Mouse (Mus musculus): ENCODE data around the gene Efcab10.
A peak's percentile ranks its signal among the peaks of the same experiment; 100 is the strongest.

The Efcab10 gene

DNA sequence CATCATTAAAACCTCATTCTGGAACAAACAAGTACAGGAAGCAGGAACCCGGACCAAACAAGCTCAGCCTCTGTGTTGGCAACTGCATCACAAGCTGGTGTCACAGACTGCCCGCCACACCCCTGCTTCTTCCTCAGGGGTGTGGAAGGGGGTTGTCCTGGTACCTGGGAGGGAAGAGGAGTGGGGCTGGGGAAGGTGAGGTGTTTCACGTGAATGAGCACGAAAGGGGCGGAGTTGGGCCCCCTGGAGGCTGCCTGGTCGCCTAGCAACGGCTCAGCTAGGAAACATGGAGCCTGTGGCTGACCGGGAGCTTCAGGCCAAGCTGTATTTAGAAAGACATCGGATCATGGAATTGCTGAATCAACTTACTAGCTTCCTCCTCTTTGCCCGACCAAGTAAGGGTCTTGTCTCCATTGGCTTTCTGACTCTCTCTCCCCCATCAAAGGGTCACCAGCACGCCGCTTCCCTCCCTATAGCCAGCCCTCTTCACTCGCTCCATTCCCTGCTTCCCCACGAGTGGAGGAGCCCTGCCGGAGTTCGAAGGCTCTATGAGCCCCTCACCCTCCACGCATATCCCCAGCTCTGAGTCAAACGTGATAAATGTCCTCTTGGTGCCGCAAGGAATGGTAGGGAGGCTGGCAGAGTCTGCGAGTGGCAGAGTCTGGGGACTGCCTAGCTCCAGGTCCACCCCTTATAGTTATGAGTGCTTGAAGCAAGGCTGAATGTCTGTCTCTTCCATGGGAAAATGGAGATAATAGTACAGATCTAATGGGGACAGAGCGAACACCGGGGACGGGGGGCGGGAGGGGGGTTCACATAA lies at the start of gene Efcab10:
Efcab10 (plus strand) TSS at position 51 of the 820 bp plus-strand sequence.
- DNase-seq (ENCODE audit: low spot score): peak; percentile 21

DNA sequence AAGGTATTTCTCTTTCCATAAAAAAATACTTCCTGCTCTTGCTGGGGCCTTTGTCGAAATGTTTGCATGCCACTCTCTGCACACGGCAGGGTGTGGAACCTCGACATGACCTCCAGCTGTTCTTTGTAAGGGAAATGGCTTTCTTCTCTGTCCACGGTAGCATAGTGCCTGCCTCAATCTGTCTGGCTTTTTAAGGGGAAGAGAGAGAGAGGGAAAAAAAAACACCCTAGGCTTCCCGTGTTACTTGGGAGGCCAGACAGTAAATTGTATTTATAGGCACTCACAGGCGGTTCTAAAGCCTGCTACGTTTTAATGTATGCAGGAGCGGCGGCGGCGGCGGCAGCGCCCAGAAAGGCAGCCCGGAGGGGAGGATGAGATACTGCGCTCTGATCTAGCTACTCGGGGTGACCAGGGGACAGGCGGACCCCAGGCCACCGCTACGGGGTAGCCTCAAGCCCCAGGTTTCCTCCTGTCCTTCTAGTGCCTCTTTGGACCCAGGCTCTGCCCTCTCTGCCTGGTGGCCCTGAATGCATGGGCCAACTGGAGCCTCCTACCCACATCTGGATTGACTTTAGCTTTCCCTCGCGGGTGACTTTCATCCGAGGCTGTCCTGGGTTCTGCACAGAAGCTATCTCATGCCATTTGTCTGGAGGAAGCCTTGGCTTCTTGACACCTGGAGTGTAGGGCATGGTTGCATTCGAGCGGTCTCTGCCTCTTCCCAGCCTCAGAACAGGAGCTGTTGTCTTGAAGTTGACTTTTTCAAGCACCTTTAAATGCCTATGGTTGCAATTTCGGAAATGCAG lies 49.5 kb upstream of the Efcab10 start:
- DNase-seq (ENCODE audit: low spot score): no peak

DNA sequence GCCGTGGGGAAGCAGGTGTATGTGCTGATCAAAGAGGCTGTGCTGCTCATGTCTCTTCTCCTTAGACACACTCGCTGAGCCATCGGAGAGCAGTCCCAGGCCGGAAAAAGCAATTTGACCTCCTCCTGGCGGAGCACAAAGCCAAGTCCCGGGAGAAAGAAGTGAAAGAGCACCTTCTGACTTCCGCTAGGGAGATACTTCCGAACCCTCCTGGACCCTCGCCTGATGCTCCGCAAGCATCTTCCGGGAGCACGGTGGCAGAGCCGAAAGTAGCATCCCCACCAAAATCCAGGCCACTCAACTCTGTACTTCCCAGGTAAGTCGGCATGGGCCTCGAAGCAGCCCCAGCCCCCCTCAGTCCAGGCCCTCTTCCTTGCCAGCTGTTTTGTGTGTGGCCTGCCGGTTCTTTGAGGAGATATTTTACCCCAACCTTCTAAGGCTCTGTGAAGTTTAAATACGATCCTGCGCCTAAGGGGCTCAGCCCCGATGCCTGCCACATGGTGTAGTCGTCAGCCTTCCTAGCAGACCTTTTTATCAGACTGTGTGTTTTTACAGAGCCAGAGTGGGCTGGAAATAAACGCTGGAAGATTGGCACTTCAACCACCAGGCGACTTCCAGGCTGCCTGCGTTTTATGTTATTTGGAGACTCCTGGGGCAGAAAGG lies 48.8 kb upstream of the Efcab10 start:
- DNase-seq (ENCODE audit: low spot score): no peak

DNA sequence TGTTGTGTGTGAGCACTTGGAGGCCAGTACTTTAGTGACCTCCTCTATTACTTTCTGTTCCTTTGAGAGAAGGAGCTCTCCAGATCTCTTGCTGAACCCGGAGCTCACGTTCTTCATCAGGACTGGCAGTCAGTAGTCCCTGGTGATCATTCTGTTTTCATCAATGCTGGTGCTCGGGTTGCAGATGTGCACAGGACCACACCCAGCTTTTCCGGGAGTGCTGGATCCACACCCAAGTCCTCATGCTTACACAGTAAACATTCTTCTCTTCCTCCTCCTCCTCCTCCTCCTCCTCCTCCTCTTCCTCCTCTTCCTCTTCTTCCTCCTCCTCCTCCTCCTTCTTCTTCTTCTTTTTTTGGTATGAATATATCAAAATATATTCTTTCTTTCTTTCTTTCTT lies 42.0 kb upstream of the Efcab10 start:
- DNase-seq (ENCODE audit: low spot score): no peak

DNA sequence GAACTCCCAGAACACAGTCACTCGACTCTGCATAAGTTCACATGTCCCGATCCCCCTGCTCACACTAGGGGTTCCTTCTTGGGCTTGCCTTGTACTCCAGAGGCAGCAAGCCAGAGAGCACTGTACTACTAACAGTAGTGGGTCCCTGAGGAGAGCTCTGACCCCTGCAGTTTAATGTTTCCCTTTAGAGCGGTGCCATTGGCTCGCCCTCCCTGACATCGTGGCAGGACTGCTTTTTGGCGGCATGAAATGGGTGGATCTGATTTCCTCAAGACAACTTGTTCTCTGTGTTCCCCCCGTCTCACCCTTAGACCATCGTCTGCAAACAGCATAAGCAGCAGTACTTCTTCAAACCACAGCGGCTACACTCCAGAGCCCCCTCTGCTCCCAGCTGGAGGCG lies 36.3 kb upstream of the Efcab10 start:
- no peak for DNase-seq (ENCODE audit: low spot score)

DNA sequence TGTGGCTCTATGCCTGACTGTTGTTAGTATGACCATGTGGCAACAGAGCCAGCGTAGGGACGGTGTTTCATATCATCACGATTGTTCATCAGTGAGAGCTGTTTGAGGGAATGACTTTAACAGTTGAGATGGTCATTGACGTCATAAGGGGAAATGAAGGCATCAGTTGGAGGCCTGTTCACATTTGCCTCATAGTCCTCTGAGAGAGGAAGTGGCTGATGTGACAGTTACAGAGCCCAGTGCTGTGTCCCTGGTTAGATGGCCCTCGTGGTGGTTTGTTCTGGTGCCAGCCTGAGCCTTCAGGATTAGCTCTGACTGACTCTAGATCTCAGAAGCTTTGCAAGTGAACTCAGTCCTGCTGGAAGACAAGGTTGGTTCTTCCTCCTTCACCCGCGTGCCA lies 35.4 kb upstream of the Efcab10 start:
- no peak for DNase-seq (ENCODE audit: low spot score)

DNA sequence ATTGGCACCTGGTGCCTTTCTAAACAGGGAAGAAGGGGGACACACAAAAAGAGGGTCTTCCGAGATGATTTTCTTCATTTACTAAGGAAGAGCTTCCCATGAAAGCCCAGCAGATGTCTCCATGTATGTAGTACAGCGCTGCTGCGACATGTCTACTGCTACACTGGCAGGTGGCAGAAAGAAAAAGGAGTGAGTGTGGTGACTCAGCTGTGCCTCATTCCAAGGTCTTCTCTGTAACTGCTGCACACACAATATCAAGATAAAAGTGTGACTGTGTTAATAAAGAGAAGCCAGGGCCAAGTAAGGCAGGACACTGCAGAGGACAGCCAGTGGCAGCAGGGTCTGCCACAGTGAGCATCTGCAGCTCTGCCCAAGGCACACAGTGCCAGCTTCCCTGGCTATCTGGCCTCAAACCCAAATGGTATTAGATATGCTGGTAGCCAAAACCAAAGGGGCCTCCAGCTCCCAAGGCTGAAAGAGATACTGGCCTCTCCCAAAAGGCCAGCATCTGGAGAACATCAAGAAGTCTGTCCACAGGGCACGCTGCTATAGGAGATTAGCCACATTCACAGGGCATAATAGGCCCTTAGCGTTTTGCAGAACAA lies 34.7 kb upstream of the Efcab10 start:
- no peak for DNase-seq (ENCODE audit: low spot score)

DNA sequence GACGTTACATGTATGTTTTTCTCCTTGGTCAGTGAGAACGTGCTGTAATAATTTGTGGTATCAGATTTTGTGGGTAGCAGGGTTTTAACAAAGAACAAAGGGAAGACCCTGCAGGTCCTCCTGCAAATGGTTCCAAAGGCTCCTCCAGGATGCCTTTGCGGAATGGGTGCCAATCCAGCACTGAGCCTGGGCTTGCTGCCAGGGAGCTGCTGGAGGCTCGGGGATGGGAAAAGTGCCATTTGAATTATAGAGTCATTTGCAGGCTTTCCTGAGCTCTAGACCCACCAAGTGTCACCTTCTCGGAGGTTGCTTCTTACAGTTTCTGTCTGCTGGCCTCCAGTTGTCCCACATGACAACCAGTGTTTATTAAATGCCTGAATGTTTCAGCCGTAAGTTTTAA lies 33.9 kb upstream of the Efcab10 start:
- peak; percentile 26 for DNase-seq (ENCODE audit: low spot score)

DNA sequence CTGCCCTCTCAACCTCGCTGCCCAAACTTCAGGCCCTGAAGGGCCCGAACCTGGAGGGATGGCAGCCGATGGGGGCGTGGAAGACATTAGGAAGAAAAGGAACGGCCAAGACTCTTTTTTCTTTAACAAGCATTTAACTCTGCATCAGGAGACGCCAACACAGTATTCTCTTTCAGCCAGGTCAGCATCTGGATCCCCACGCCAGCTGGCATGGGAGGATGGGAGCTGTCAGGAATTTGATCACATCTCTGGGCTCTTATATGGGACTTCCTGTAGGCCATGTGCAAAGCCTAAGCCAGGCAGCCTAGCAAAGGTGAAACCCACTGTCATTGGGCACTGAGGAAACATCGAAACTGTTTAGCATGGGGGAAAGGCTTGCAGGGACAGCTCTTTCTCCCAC lies 30.1 kb upstream of the Efcab10 start:
- DNase-seq (ENCODE audit: low spot score): no peak

DNA sequence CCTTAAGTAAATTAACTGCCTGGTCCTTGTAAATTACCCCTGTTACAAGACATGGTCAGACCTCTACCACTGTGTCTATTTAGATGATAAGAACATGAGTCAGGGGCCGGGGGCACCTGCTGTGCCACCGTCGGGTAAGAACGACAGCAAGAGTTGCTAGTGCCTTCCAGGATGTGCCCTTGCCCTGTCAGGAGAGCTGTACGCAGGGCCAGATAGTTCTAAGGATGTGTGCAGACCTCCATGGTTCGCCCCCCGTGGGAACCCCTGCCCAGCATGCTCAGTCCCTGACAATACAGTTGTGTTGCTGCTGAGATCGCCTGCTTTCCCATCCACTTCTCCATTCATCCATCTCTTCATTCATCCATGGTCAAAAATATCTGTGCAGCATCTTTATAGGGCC lies 29.5 kb upstream of the Efcab10 start:
- DNase-seq (ENCODE audit: low spot score): no peak

DNA sequence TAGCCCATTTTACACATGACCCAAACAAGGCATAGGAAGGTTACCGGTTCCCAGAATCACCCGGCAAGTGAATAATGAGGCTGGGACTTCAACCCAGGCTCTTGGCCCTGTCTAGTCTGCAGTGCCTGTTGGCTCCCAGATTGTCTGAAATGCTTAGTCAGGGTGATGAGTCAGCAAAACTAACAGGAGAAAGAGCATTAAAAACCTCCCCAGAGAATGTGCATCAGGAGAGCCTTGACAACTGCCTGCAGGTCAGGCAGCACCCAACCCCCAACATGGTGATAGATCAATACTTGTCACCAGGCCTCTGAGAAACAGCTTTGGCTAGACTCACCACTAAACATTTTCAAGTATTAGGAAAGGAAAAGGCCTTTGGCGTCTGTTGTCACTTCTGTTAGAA lies 25.1 kb upstream of the Efcab10 start:
- no peak for DNase-seq (ENCODE audit: low spot score)

DNA sequence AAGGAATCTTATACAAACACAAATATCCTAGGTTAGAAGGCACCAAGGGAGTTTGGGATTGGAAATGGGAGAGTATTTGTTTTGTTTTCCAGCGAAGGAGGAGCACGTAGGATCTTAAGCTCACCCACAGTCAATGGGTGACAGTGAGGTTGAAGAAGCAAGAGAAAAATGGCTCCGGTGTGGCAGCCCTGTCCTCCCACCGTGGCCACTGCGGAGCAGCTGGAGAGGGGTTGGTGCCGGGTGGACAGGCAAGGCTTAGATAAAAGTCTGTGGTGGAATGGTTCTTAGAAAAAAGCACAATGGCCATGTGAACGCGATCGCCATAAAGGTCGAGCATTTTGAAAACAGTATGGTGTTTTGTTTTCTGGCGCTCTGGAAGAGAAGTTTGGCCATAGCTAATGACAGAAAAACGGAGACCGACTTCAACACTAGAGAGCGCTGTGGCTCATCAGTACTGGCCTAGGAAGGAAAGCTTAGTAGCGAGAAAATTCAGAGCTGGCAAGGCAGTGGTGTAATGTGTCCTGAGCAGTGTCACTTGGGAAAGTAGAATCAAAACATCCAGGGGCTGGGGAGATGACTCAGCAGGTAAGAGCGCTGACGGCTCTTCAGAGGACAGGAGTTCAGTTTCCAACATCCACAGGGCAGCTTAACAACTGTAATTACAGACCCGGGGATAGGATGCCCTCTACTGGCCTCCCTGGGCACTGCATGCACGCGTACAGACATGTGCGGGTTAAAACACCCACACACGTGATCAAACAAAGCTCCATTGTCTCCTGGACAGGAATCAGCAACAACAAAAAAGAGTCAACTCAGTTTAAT lies 14.8 kb upstream of the Efcab10 start:
- DNase-seq (ENCODE audit: low spot score): peak; percentile 62

DNA sequence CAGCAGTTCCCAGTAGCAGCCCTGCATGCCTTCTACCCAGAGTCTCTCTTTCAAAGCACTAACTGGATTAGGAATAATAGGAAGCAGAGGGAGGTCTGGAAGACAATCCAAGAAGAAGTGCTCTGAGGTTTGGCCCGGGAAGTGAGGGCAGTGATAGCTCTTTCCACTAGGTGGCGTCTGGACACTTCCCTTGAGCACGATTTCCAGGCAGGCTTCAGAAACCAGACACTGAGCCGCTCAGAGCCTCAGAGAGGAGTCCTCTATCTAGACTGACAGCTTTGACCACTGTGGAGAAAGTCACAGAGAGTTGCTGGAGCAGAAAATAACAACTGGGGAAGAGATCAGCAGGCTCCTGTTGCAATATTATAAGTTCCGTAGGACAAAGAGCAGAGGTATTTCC lies 5.8 kb upstream of the Efcab10 start:
- peak; percentile 61 for DNase-seq (ENCODE audit: low spot score)

DNA sequence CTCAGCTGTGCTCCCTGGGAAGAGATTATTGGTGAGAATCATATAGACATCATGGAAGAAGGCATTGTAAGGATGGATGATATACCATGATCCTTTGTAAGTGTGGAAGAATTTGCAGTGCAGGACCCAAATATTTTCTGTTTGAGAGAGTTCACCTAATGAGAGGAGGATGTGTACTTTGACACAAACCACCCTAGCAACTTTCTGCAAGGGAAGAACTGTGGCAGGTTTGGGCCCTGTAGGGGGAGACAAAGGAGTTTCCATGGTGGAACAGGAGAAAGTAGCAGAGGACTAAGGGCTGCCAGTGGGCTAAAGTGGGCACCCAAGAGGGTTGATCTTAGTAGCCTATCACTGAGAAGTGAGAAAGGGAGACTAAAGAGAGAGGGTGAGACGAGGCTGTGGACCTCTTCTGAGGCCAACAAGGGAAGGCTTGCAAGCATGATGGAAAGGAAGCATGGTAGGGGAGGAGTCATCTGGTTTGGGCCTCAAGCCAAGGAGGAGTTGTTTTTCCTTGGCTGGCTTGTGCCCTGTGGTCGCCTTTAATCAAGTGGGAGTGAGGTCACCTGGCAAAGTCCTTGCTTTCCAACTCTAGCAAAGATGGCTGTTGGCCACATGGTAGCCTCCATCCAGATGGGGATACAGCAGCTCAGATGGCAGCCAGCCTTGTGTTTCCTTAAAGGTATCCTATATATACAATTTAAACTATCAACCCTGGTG lies 3.7 kb upstream of the Efcab10 start:
- no peak for DNase-seq (ENCODE audit: low spot score)

DNA sequence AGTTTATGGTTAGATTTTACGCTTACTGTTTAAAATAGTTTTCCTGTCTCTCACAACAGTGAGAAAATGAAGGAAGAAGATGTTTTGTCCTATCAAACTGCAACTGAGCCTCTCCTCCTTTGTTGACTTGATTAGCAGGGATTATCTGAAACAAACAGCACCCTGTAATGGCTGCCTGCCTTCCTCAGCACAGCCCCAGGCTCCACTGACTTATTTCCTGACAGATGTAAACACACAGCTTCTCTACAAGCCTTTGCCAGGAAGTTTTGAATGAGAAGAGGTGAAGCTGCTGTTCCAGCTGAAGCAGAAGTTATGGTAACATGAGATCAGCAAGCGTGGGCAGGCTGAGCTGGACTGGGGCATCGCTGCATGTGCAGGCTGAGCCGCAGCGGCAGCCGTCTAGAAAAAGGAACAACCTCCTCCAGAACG lies 8.6 kb downstream of the Efcab10 start:
- DNase-seq (ENCODE audit: low spot score): no peak

DNA sequence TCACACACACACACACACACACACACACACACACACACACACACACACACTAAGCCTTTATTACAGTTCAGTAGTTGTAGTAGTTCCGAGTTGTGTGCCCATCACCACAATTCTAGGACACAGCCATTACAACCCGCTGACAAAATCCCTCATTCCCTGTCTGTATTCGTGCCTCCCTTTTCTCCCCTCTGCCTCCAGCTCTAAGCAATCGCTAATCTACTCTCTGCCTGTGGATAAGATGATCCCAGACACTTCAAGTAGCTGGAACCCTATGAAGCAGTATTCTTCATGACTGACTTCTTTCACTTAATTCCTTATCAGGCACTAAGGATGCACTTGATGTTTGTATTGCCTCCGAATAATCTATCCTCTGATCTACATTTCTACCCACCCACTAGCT lies 10.3 kb downstream of the Efcab10 start:
- DNase-seq (ENCODE audit: low spot score): no peak

DNA sequence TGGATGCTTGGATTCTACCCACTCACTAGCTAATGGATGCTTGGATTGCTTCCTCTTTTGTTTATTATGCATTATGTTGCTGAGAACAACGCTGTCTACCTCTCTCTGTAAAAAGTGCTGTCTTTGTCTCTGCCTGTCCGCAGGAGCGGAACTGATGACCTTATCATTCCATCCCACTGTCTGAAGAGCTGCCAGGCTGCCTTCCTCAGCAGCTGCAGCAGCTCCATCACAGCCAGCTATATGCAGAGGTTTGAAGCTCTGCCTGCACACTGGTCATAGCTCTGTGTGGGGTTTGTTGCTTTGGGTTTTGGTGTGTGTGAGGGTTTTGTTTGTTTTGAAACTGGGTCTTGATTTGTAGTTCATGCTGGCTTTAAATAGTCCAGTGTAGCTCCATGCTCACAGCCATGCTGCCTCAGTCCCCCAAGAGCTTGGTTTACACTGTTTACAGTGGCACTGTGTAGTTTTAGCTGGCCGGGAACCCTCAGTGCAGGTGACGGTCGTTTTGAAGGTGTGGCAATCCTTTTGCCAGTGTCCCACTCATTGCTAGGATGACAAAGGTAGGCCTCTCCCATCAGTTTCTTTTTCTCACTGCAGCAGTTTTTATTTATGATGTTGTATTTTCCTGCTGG lies 10.9 kb downstream of the Efcab10 start:
- DNase-seq (ENCODE audit: low spot score): no peak

DNA sequence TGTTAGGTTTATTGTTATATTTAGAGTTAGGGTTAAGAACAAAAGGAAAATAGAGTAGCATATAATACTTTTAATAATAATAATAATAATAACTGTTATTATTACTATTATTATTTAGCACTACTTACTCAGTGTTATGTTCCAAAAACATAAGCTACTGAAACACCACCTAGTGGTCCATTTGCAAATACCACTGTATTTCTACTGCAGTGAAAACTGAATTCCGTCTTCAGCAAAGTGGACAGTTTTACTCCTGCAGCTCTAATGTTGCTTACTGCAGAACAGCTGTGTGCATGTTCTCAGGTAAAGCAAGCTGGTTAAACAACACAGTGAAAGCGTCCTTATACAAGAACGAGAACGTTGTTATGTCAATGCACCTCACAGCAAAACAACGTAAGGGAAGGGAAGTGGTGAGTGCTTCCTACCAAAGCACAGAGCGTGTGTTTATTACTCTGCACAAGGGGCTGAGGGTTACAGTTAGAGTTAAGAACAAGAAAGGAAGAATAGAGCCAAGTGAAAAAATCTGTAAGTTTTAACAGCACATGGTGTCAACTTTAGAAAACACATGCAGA lies 17.0 kb downstream of the Efcab10 start:
- no peak for DNase-seq (ENCODE audit: low spot score)

DNA sequence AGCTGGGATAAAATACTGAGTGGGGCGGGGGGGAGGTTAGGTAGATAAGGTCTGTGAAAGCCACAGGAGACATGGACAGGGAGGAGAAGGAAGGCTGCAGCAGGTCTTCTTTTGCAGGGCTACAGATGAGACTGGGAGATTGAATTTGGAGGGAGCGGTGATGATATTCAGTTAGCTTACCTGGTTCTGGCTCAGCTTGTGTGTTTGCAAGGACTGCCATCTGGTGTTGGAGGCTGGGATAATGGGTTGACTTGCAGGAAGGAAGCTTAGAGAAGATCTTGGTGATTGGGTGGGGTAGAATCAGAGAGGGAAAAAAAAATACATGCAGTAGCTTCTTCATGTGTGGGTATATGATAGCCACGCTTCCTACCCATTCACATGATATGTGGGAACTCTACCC lies 29.7 kb downstream of the Efcab10 start:
- DNase-seq (ENCODE audit: low spot score): peak; percentile 31

DNA sequence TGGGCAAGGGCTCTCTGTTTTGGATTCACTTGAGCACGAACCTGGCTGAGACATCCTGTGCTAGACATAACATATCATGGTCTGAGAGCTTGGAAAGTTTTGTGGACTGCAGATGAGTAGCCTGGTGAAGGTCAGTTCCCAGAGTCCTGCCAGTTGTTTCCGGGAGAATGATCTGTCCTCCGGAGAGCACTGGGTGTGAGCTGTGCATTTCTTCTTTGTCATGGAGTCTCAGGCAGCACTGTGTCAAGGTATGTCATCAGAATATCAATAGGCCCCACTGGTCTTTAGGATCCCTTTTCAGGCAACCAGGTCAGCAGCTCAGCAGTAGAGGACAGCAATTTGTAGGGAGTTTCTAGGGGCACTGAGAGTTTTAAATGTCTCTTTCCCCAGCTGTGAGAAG lies 32.6 kb downstream of the Efcab10 start:
- DNase-seq (ENCODE audit: low spot score): no peak

All from ovary, postnatal 14 days (tissue).